Mouse (Mus musculus) bone marrow, adult 2 months (tissue): ENCODE data around the gene Tbc1d10b. TPM values are rescaled to one million over a fixed set of nuclear protein-coding genes. Genes with fewer than 3 reads are reported as not detected.
A peak's percentile ranks its signal among the peaks of the same experiment; 100 is the strongest.
"Not testable (repeated sequence)": the region's sequence is repeated elsewhere in the genome, so short reads cannot be mapped to it uniquely, and the experiment has no call there.

Experiments used
- H3K27ac ChIP-seq: fragments of 200-500 bp; 2 replicates; pipeline ENCODE4 v1.5.1; 2012; ENCODE audit warnings: low read depth, mild to moderate bottlenecking, control low read depth, inconsistent platforms, low read length; ENCODE audit not compliant: control insufficient read depth, poor library complexity, insufficient read depth
- H3K4me1 ChIP-seq: fragments of 200-500 bp; 2 replicates; pipeline ENCODE4 v1.6.1; 2011; ENCODE audit warnings: low read length; ENCODE audit not compliant: control insufficient read depth, insufficient read depth
- H3K4me3 ChIP-seq: fragments of 200-500 bp; replicated peaks from 2 replicates; pipeline ENCODE3; 2011; ENCODE audit warnings: mild to moderate bottlenecking, low read depth, low read length, control low read depth; ENCODE audit not compliant: control insufficient read depth
- CTCF ChIP-seq: fragments of 200-500 bp; IDR thresholded peaks from 2 replicates; pipeline ENCODE4 v1.5.1; 2011; ENCODE audit warnings: low read length, control low read depth; ENCODE audit not compliant: control insufficient read depth, insufficient read depth
- POLR2A ChIP-seq: fragments of 200-500 bp; IDR thresholded peaks from 2 replicates; pipeline ENCODE4 v1.6.1; 2011; ENCODE audit warnings: low read depth, mild to moderate bottlenecking, control low read depth, low read length, borderline replicate concordance; ENCODE audit not compliant: control insufficient read depth
- WGBS: fragments of 180-500 bp; shearing (Covaris S2); methylation state at CpG from one replicate; pipeline ENCODE4 v1.1.7; 2018; 5-methylcytosine and 5-hydroxymethylcytosine counted together
- polyA plus RNA-seq: library from polyadenylated mRNA; stranded (reverse); fragments of >200 nt; gene quantifications from 2 replicates; pipeline ENCODE4 v1.2.4, GENCODE M21; 2011; ENCODE audit warnings: low replicate concordance; ENCODE audit not compliant: missing spikeins, insufficient read depth, insufficient read length

Gene Tbc1d10b
- polyA plus RNA-seq, 1 experiment = 84.9 TPM

DNA sequence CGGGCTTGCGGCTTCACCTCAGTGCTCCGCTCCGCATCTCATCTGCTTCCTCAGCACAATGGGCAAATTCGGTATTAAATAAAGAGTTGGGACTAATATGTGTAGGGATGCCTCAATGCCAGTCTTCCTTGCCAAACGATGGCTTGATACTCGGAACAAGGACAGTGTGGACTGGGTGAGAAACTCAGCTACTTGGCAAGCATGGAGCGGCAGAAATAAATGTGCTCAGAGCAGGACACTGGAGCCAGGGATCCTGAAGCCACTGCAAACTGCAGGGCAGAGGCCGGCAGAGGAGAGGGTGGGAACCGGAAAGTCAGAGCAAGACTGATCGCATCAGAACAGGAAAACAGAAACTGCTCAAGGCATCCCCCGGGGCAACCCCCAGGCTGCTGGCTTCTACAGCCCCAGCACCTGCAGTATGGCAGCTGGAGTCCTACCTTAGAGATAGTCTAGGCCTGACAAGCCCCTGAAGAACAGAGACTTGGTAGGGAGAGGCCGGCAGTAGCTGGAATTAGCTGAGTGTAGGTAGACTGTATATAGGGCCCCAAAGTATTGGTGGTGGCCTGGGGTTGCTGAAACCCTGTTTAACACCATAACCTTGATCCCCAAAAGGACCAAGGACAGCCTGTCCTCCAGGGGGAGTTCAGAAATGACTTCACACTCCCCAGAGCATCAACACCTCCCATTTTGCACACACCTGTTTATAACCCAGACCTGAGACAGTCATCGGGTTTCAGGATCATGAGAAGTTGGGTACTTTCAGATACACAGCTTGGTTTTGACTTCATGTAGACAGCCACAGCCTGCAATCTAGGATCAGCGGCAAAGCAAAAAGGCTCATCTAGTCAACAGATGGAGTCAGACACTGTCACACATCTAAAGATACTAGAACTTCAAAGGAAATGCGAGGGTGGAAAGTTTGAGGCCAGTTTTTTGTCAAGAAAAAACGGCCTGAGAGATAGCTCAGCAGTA, 19.7 kb downstream of the Tbc1d10b start:
- WGBS = 62% methylated on average over 17 of the region's 17 CpGs
- TF ChIP-seq POLR2A = no peak
- TF ChIP-seq CTCF = no peak
- Histone ChIP-seq H3K27ac (peak overlapping the region; percentile 43), H3K4me3 (no peak overlapping the region), H3K4me1 (no peaks in the 10 kb centered on the region; the same call in 1 of the 2 replicates)

DNA sequence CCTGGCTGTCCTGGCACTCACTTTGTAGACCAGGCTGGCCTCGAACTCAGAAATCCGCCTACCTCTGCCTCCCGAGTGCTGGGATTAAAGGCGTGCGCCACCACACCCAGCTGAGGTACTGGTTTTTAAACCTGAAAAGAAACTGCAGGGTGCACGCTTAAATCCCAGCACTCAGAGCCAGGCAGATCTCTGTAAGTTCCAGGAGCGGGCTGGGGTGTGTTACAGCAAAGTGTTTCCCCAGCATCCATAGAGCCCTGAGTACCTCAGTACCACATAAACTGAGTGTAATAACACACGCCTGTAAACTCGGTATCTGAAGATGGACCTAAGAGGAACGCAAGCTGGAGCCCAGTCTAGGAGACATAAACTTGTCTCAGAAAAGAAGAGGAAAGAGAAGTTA, 20.9 kb downstream of the Tbc1d10b start:
- no peaks in the 10 kb centered on the region; the same call in 1 of the 2 replicates for H3K4me1 ChIP-seq
- 79% methylated on average over 10 of the region's 10 CpGs for WGBS
- TF ChIP-seq CTCF (no peak), POLR2A (no peak)

DNA sequence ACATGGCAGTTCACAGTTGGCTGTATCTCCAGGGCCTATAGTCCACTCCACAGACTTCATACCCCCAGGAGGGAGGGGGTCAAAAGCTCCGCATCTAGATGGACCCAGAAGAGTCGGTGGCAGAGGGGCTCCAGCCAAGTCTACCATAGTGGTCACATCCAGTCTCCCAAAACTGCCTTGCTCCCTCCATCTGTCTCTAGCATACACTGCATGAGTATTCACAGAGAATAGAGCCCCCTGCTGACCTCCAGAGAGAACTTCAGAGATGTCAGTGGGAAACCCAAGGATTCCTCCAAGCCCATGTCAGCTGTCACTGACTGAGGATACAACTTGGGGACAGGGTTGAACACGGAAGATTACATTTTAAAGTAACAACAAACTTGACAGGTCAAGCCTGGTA, 22.7 kb downstream of the Tbc1d10b start:
- H3K27ac ChIP-seq = no peak overlapping the region
- H3K4me1 ChIP-seq = peaks cover 3% of the 10 kb centered on the region
- TF ChIP-seq CTCF (peak; percentile 31; the same call in 1 of the 2 replicates), POLR2A (no peak)
- H3K4me3 ChIP-seq = no peak overlapping the region
- WGBS = 61% methylated on average over 3 of the region's 3 CpGs

More for the DNA sequence above, 20.9 kb downstream of the Tbc1d10b start:
- no peak overlapping the region for H3K4me3 ChIP-seq
- H3K27ac ChIP-seq = no peak overlapping the region

DNA sequence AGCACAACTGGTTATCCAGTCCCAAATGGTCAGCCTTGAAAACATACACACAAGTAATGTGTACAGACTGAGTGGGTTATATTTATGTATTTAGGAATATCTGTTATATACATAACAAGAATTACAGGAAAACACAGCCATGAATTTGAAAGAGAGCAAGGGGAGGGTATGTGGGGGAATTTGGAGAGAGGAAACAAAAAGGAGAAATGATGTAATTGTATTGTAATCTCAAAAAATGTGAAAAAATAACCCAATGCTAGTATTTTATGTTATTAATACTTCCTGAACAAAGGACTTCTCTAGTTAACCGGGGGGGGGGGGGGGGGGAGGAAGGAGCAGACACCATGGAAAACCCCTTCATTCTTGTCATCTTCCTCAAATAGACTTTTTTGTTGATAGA, 23.5 kb downstream of the Tbc1d10b start:
- no peak for TF ChIP-seq POLR2A
- H3K4me1 ChIP-seq = peaks cover 6% of the 10 kb centered on the region
- H3K27ac ChIP-seq = no peak overlapping the region
- no peak overlapping the region for H3K4me3 ChIP-seq
- WGBS = 0% methylated on average over 1 of the region's 1 CpGs

DNA sequence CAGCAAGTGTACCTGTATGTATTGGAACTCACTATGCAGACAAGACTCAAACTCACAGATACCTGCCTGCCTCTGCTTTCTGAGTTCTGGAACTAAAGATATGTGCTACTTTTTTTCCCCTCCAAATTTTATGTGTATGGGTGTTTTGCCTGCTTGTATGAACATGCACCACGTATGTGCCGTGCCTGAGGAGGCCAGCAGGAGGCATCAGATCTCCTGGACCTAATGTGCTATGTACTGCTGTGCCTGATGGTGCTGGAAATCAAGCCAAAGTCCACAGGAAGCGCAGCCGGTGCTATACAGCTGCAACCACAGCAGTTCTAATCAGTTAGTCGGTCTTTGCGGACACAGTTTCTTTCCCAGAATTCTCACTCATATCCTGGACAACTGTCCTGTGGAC, 24.4 kb downstream of the Tbc1d10b start:
- 57% methylated on average over 6 of the region's 6 CpGs for WGBS

DNA sequence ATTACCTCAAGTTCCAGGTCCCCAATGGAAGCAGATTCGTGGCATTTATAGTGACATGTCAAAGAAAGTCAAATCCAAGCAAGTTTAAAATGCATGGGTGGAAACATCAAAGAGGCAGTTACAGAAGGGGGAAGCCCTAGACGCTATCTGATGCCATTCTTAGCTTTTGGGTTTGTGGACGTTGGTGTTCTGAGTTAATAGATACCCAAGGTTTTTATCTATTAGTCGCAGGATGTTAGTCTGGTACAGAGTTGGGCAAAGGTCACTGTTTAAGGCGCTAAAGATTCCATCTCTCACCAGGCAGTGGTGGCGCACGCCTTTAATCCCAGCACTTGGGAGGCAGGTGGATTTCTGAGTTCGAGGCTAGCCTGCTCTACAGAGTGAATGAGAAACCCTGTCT, 24.9 kb downstream of the Tbc1d10b start:
- peaks cover 6% of the 10 kb centered on the region for H3K4me1 ChIP-seq

More for the DNA sequence above, 24.4 kb downstream of the Tbc1d10b start:
- Histone ChIP-seq H3K4me3 (no peak overlapping the region), H3K4me1 (peaks cover 6% of the 10 kb centered on the region), H3K27ac (no peak overlapping the region)
- TF ChIP-seq POLR2A (no peak), CTCF (peak; percentile 67)

DNA sequence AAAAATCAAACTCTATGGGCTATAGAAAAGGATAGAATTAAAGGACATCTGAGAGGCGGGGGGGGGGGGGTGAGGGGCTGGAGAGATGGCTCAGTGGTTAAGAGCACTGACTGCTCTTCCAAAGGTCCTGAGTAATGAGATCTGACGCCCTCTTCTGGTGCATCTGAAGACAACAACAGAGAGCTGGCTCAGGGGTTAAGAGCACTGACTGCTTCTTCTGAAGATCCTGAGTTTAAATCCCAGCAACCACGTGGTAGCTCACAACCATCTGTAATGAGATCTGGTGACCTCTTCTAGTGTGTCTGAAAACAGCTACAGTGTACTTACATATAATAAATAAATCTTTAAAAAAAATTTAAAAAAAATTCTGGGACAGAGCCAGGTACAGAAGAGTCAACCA, 26.5 kb downstream of the Tbc1d10b start:
- H3K4me1 ChIP-seq, H3K27ac ChIP-seq, H3K4me3 ChIP-seq: not testable (repeated sequence)
- 32% methylated on average over 3 of the region's 3 CpGs for WGBS

More for the DNA sequence above, 24.9 kb downstream of the Tbc1d10b start:
- no peak overlapping the region for H3K27ac ChIP-seq
- no peak overlapping the region for H3K4me3 ChIP-seq
- WGBS = 50% methylated on average over 8 of the region's 8 CpGs
- TF ChIP-seq CTCF = no peak
- TF ChIP-seq POLR2A = no peak

DNA sequence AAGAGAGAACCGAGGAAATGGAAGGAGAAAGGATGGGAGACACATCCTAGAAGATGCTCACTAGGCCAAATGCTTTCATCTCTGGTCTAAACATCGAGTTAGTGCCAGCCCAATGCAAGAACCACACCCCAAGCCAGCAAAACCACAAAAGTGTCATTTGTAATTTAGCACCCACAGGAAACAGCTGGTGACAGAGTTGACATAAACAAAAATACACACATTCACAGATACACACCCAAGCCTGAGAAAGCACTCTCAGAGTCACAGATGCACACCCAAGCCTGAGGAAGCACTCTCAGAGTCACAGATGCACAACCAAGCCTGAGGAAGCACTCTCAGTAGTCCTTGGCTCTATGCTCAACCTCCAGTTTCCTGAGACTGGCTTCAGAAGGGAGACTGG, 27.5 kb downstream of the Tbc1d10b start:
- Histone ChIP-seq H3K4me1 (peaks cover 6% of the 10 kb centered on the region), H3K4me3 (no peak overlapping the region), H3K27ac (no peak overlapping the region)
- no peak for TF ChIP-seq CTCF
- no peak for TF ChIP-seq POLR2A
- WGBS = 20% methylated on average over 2 of the region's 2 CpGs
